Mouse (Mus musculus) heart, adult 18-20 months (tissue): ENCODE results near the gene Gm11565. TPM values are rescaled to one million over a fixed set of nuclear protein-coding genes. Genes with fewer than 3 reads are reported as not detected.
"Not testable (repeated sequence)": the region's sequence is repeated elsewhere in the genome, so short reads cannot be mapped to it uniquely, and the experiment has no call there.

Source experiments
- DNase-seq, 2 experiments: peaks; one replicate each; pipeline ENCODE4 v3.0.0; 2021 to 2022; ENCODE audit warnings: mixed read lengths in 1 of 2
- long read RNA-seq, 2 experiments: library from polyadenylated mRNA; stranded (forward); transcript quantifications; one replicate each; pipeline ENCODE4 v2.0.0; 2021
- total RNA-seq, 2 experiments: library from RNA; stranded (reverse); gene quantifications; 2 replicates each; pipeline ENCODE4 v1.2.3; 2021

Gm11565 gene
- total RNA-seq = not detected
- long read RNA-seq, experiment 1 = 0 reads
- long read RNA-seq, experiment 2 = 0 reads

- no peak for DNase-seq
These were observed at the start of gene Gm11565 for GRCm38 (mm10) chr11:99914451-99914850. TSS of gene Gm11565 (plus strand) at chr11:99914751.

DNA sequence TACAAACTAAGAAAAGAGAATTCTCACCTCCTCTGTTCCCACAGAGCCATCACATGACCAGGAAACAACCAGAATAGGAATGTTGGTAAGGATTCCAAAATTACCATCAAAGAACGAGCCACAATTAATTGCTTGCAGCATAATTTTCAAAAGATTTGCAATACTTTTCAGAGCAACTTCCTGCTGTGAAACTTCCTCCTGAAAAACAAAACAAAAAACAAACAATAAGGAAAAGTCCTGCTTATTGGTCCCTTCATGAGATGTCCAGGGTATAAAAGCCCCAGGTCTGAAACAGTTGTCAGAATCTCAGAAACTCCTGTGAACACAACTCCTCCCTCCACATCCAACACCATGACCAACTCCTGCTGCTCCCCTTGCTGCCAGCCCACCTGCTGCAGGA lies 41.5 kb upstream of the Gm11565 start, which contains the start of gene Krtap9-1:
Krtap9-1 (plus strand) TSS at position 301 of the 400 bp plus-strand sequence.
- DNase-seq = not testable (repeated sequence)

DNA sequence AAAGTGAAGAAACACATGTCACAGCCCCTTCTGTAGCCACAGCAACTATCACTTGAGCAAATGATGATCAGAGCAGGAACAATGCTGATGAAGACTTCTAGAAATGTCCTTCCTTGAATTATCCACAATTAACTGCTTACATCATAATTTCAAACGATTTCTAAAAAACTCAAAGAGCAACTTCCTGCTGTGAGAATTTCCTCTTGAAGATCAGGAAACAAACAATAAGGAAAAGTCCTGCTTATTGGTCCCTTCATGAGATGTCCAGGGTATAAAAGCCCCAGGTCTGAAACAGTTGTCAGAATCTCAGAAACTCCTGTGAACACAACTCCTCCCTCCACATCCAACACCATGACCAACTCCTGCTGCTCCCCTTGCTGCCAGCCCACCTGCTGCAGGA lies 35.7 kb upstream of the Gm11565 start, which contains the start of gene Gm11567:
Gm11567 (plus strand) TSS at position 301 of the 400 bp plus-strand sequence.
- not testable (repeated sequence) for DNase-seq

DNA sequence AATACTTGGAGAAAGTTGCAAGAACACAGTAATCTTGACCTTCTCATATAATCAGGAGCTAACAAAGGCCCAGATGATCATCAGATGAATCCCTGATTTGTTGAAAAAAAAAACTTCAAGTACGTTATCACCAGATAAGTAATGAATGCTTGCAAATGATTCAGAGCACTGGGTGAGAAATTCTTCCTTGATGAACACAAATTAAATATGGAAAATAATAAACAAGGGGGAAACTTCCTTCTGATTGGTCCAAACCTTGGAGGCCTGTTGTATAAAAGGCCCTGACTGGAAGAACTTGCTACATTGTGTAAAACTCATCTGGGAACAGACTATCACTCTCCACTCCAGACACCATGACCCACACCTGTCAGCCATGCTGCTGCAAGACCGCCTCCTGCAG lies 6.9 kb upstream of the Gm11565 start, which contains the start of gene Krtap31-1:
Krtap31-1 (plus strand) TSS at position 301 of the 400 bp plus-strand sequence.
- no peak for DNase-seq

GRCm38 (mm10) chr11:99935991-99936390 lies 21.4 kb downstream of the Gm11565 start, which contains the start of gene Krtap31-2:
TSS of gene Krtap31-2 (plus strand) at chr11:99936291.
- no peak for DNase-seq

DNA sequence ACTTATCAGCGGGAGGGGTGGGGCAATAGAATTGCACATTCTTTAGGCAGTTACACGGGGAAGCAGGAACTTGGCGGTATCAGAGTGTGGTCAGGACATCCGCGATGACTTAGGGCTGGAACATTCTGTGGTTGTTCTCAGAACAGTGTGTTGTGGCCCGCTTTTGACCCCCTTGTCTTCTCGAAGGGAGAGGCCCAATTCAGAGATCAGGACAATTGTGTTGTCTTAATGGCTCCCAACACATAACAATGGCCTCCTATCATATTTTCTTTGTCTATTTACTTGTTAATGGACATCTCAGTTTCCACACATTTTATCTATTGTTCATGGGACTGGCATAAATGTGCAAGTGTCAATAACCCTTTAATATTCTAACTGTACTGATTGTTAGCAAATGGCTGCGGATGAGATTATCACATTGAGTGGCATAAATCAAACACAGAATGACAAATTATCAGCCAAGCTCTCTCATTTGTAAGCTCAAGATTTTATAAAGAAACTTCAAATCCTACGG lies 23.3 kb downstream of the Gm11565 start:
- no peak for DNase-seq

- DNase-seq = no peak
These were observed 33.6 kb downstream of the Gm11565 start, which contains the start of gene Krtap9-5 for GRCm38 (mm10) chr11:99948175-99948574. TSS of gene Krtap9-5 (plus strand) at chr11:99948475.

DNA sequence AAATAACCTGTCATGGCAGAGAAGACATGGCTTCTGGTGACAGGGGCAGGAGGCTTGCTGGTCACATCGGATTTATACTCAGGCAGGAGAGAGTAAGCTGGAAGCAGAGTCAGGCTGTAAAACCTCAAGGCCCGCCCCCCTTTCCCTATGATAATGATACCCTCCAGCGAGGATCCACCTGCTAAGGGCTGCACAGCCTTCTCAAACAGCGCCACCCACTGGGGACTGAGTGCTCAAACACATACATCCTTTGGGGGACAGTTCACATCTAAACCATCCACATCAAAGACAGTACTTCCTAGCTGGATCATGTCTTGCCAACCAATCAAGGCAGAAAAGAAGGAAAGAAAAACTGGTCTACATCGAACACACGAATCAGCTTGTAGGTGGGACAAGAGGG lies 49.7 kb downstream of the Gm11565 start:
- no peak for DNase-seq

Other genes starting within 250 kb of the Gm11565 start
- not detected for gene Krtap4-6, start 248.8 kb upstream of the Gm11565 start, total RNA-seq
- gene Gm14190, start 224.0 kb upstream of the Gm11565 start, total RNA-seq = not detected
- not detected for gene Gm14180, start 180.5 kb upstream of the Gm11565 start, total RNA-seq
- gene Gm11595, start 141.8 kb upstream of the Gm11565 start, total RNA-seq = not detected
- not detected for gene Krtap4-8, start 134.0 kb upstream of the Gm11565 start, total RNA-seq
- gene Krtap4-9, start 129.6 kb upstream of the Gm11565 start, total RNA-seq = not detected
- not detected for gene Gm11596, start 121.3 kb upstream of the Gm11565 start, total RNA-seq
- gene Gm11569, start 115.8 kb upstream of the Gm11565 start, total RNA-seq = not detected
- gene Gm11554, start 110.3 kb upstream of the Gm11565 start, total RNA-seq = not detected
- gene Krtap4-13, start 104.9 kb upstream of the Gm11565 start, total RNA-seq = not detected
- not detected for gene Gm11564, start 99.1 kb upstream of the Gm11565 start, total RNA-seq
- gene 2300003K06Rik, start 76.7 kb upstream of the Gm11565 start, total RNA-seq = not detected
- gene Krtap4-16, start 63.1 kb upstream of the Gm11565 start, total RNA-seq = not detected
- gene Gm11568, start 56.8 kb upstream of the Gm11565 start, total RNA-seq = not detected
- not detected for gene Gm11559, start 50.3 kb upstream of the Gm11565 start, total RNA-seq
- not detected for gene Krtap9-1, start 41.4 kb upstream of the Gm11565 start, total RNA-seq
- gene Gm11567, start 35.6 kb upstream of the Gm11565 start, total RNA-seq = not detected
- not detected for gene Krtap31-1, start 6.8 kb upstream of the Gm11565 start, total RNA-seq
- not detected for gene Krtap31-2, start 21.5 kb downstream of the Gm11565 start, total RNA-seq
- not detected for gene Krtap9-5, start 33.7 kb downstream of the Gm11565 start, total RNA-seq
- gene Krtap29-1, start 64.3 kb downstream of the Gm11565 start, total RNA-seq = not detected
- not detected for gene Krtap16-1, start 71.8 kb downstream of the Gm11565 start, total RNA-seq
- gene Krtap17-1, start 79.2 kb downstream of the Gm11565 start, total RNA-seq = not detected
- not detected for gene Krt33a, start 101.5 kb downstream of the Gm11565 start, total RNA-seq
- not detected for gene Krt33b, start 115.1 kb downstream of the Gm11565 start, total RNA-seq
- not detected for gene Krt34, start 126.8 kb downstream of the Gm11565 start, total RNA-seq
- gene Krt31, start 135.8 kb downstream of the Gm11565 start, total RNA-seq = not detected
- not detected for gene Krt32, start 173.5 kb downstream of the Gm11565 start, total RNA-seq
- gene Krt35, start 181.5 kb downstream of the Gm11565 start, total RNA-seq = not detected
- not detected for gene Krt36, start 190.9 kb downstream of the Gm11565 start, total RNA-seq
- not detected for gene Krt13, start 206.8 kb downstream of the Gm11565 start, total RNA-seq
- gene Krt15, start 221.2 kb downstream of the Gm11565 start, total RNA-seq = 1 to 10 TPM in 1 of 2 experiments, not detected in 1; 1.4 TPM
- 1 to 10 TPM; 4.0 to 9.1 TPM for gene Krt19, start 233.9 kb downstream of the Gm11565 start, total RNA-seq